Mouse (Mus musculus): ENCODE data around the gene Supt5. TPM values are rescaled to one million over a fixed set of nuclear protein-coding genes. Genes with fewer than 3 reads are reported as not detected.

Gene Supt5
- total and polyA plus RNA-seq, 3 experiments = 66.0 to 448 (median 156) TPM

DNA sequence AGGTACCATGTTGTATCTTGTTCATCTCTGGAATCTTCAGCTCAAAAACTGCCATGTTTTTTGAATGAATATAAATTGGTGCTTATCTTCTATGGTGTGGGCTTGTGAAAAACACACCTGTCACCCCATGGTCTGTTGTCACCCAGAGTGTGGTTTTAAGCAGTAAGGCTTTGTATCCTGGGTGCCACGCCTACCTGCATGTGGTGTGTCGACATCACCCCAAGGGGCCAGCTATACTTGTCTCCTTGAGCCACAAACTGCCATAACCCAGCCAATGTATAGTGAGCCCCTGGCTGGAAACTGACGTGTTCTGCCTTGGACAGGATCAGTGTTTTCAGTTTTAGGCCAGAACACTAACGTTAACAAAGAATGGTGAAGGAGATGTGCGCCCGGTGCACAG lies 45.6 kb upstream of the Supt5 start:
- no peak for DNase-seq (ENCODE audit: low read depth, low spot score)
- no peak overlapping the region for H3K9ac ChIP-seq (ENCODE audit: control insufficient read depth, low read depth, low read length, poor library complexity, severe bottlenecking)
- no peaks in the 10 kb centered on the region; the same call in 1 of the 2 replicates for H3K79me2 ChIP-seq (ENCODE audit: control insufficient read depth, insufficient read depth, low read length, poor library complexity)
- H3K36me3 ChIP-seq (ENCODE audit: control insufficient read depth in 1 of 2, insufficient read depth in 2 of 2, low read length in 2 of 2) = peaks cover 0 to 16% of the 10 kb centered on the region in 2 experiments; a peak in 2 of 4 replicates
- H3K27me3 ChIP-seq (ENCODE audit: control insufficient read depth in 1 of 2, insufficient read depth in 2 of 2, low read length in 2 of 2) = no peaks in the 10 kb centered on the region
- peaks cover 6 to 23% of the 10 kb centered on the region in 2 experiments for H3K4me1 ChIP-seq (ENCODE audit: control insufficient read depth in 1 of 2, insufficient read depth in 2 of 2, low read length in 2 of 2)
- no peak overlapping the region for H3K4me3 ChIP-seq (ENCODE audit: control insufficient read depth in 1 of 2, insufficient read depth in 1 of 2, low read depth in 2 of 2, low read length in 2 of 2)
- TF ChIP-seq JUND (IDR thresholded peaks at IDR 0.05; ENCODE audit: low read depth, low read length) = no peak
- no peak for TF ChIP-seq ETS1 (IDR thresholded peaks at IDR 0.05; ENCODE audit: low read depth, low read length)
- no peak for TF ChIP-seq CTCF (IDR thresholded peaks at IDR 0.05 in 2 of 3, conservative IDR thresholded peaks at IDR 0.05 in 1 of 3; ENCODE audit: control insufficient read depth in 1 of 3, insufficient read depth in 1 of 3, low read depth in 2 of 3, low read length in 3 of 3, poor library complexity in 1 of 3, severe bottlenecking in 1 of 3)
- no peak for TF ChIP-seq TAL1 (IDR thresholded peaks at IDR 0.05; ENCODE audit: low read length)
- no peak for TF ChIP-seq RCOR1 (IDR thresholded peaks at IDR 0.05; ENCODE audit: low read depth, low read length)
- H3K9me3 ChIP-seq (replicated peaks; ENCODE audit: insufficient read depth, low read length) = no peaks in the 10 kb centered on the region
- no peak overlapping the region for H3K27ac ChIP-seq (ENCODE audit: control insufficient read depth, low read depth, low read length)

DNA sequence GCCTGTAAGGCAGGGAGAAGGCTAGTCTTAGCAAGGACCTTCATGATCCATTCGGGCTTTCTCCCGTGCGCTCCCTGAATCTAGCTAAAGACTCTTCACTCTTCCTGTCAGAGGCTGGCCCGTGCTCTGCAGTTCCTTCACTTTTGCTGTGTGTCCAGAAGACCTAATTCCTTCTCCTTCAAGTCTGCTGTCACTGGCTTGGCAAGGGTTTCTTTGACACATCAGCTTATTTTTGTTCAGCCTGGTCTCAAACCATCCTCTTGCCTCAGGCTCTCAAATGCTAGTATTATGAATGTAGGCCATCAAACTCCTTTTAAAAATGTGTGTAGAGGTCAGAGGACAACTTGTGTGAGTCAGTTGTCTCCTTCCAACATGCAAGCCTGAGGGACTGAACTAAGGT lies 45.1 kb upstream of the Supt5 start:
- DNase-seq (ENCODE audit: low read depth, low spot score) = no peak
- Histone ChIP-seq H3K27me3 (ENCODE audit: control insufficient read depth in 1 of 2, insufficient read depth in 2 of 2, low read length in 2 of 2) (no peaks in the 10 kb centered on the region), H3K9ac (ENCODE audit: control insufficient read depth, low read depth, low read length, poor library complexity, severe bottlenecking) (no peak overlapping the region), H3K4me3 (ENCODE audit: control insufficient read depth in 1 of 2, insufficient read depth in 1 of 2, low read depth in 2 of 2, low read length in 2 of 2) (no peak overlapping the region), H3K27ac (ENCODE audit: control insufficient read depth, low read depth, low read length) (peak overlapping the region; percentile 95), H3K9me3 (replicated peaks; ENCODE audit: insufficient read depth, low read length) (no peaks in the 10 kb centered on the region), H3K4me1 (ENCODE audit: control insufficient read depth in 1 of 2, insufficient read depth in 2 of 2, low read length in 2 of 2) (peaks cover 6 to 23% of the 10 kb centered on the region in 2 experiments), H3K79me2 (ENCODE audit: control insufficient read depth, insufficient read depth, low read length, poor library complexity) (peaks cover 2% of the 10 kb centered on the region; the same call in 1 of the 2 replicates), H3K36me3 (ENCODE audit: control insufficient read depth in 1 of 2, insufficient read depth in 2 of 2, low read length in 2 of 2) (peaks cover 0 to 16% of the 10 kb centered on the region in 2 experiments; a peak in 2 of 4 replicates)
- TF ChIP-seq SMC3 (IDR thresholded peaks at IDR 0.05; ENCODE audit: low read depth, low read length) = no peak
- TF ChIP-seq ZMIZ1 (IDR thresholded peaks at IDR 0.05; ENCODE audit: low read depth, low read length) = 0 out of 2 replicates have a peak, but pooled peaks have one; percentile 9

DNA sequence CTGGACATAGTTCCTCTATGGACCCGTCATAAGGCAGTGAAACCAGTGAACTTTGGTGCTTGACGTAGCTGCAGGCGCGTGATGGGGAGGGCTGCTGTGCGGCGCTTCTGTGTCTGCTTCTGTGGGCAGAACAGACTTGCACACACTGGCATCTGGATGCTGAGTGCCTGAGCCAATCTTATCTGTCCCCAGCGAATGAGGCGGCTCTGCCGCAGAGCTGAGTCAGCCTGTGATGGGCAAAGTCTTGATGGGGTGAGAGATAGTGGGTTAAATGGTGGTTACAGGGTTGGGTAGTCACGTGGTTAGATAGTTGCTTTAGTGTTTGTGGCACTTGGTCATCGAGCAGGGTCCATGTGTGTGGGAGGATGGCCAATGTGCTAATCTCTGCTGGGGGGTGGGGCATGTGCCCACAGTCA lies 44.4 kb upstream of the Supt5 start:
- Histone ChIP-seq H3K79me2 (ENCODE audit: control insufficient read depth, insufficient read depth, low read length, poor library complexity) (peaks cover 3% of the 10 kb centered on the region), H3K36me3 (ENCODE audit: control insufficient read depth in 1 of 2, insufficient read depth in 2 of 2, low read length in 2 of 2) (peaks cover 0 to 16% of the 10 kb centered on the region in 2 experiments; a peak in 2 of 4 replicates), H3K27me3 (ENCODE audit: control insufficient read depth in 1 of 2, insufficient read depth in 2 of 2, low read length in 2 of 2) (no peaks in the 10 kb centered on the region), H3K9ac (ENCODE audit: control insufficient read depth, low read depth, low read length, poor library complexity, severe bottlenecking) (peak overlapping the region; percentile 74), H3K27ac (ENCODE audit: control insufficient read depth, low read depth, low read length) (peak overlapping the region; percentile 95), H3K9me3 (replicated peaks; ENCODE audit: insufficient read depth, low read length) (no peaks in the 10 kb centered on the region), H3K4me1 (ENCODE audit: control insufficient read depth in 1 of 2, insufficient read depth in 2 of 2, low read length in 2 of 2) (peaks cover 6 to 27% of the 10 kb centered on the region in 2 experiments), H3K4me3 (ENCODE audit: control insufficient read depth in 1 of 2, insufficient read depth in 1 of 2, low read depth in 2 of 2, low read length in 2 of 2) (peak overlapping the region; percentile 57 to 85; a peak in 2 of 4 replicates)
- DNase-seq (ENCODE audit: low read depth, low spot score) = peak; percentile 82
- TF ChIP-seq MAFK (IDR thresholded peaks at IDR 0.05; ENCODE audit: borderline replicate concordance, low read depth, low read length) (peak; percentile 74; the same call in 1 of the 2 replicates), ZC3H11A (IDR thresholded peaks at IDR 0.05; ENCODE audit: low read depth, low read length) (no peak), MYC (IDR thresholded peaks at IDR 0.05; ENCODE audit: low read depth, low read length) (no peak), RAD21 (IDR thresholded peaks at IDR 0.05; ENCODE audit: low read depth, low read length) (no peak), TCF12 (IDR thresholded peaks at IDR 0.05; ENCODE audit: low read depth, low read length) (peak; percentile 68), HCFC1 (IDR thresholded peaks at IDR 0.05; ENCODE audit: low read depth, low read length) (no peak; the same call in 1 of the 2 replicates), SMC3 (IDR thresholded peaks at IDR 0.05; ENCODE audit: low read depth, low read length) (peak; percentile 15; the same call in 1 of the 2 replicates), MYB (IDR thresholded peaks at IDR 0.05; ENCODE audit: low read depth, low read length) (no peak), USF2 (IDR thresholded peaks at IDR 0.05; ENCODE audit: borderline replicate concordance in 1 of 2, insufficient read depth in 1 of 2, low read depth in 1 of 2, low read length in 2 of 2) (peak in 1 of 2 experiments; percentile 53; a peak in 1 of 4 replicates), MXI1 (IDR thresholded peaks at IDR 0.05; ENCODE audit: low read depth, low read length) (peak; percentile 67; the same call in 1 of the 2 replicates), RCOR1 (IDR thresholded peaks at IDR 0.05; ENCODE audit: low read depth, low read length) (peak; percentile 76), ETS1 (IDR thresholded peaks at IDR 0.05; ENCODE audit: low read depth, low read length) (peak; percentile 90), TBP (IDR thresholded peaks at IDR 0.05; ENCODE audit: low read depth, low read length) (no peak), NELFE (IDR thresholded peaks at IDR 0.05; ENCODE audit: low read depth, low read length) (no peak), POLR2AphosphoS2 (IDR thresholded peaks at IDR 0.05; ENCODE audit: low read length) (0 out of 2 replicates have a peak, but pooled peaks have one; percentile 13), BHLHE40 (IDR thresholded peaks at IDR 0.05; ENCODE audit: borderline replicate concordance, low read depth, low read length) (peak; percentile 86; the same call in 1 of the 2 replicates), E2F4 (IDR thresholded peaks at IDR 0.05; ENCODE audit: borderline replicate concordance, low read depth, low read length) (no peak), MAZ (IDR thresholded peaks at IDR 0.05; ENCODE audit: low read depth, low read length) (no peak), MAX (IDR thresholded peaks at IDR 0.05; ENCODE audit: low read length) (peak; percentile 90), MEF2A (IDR thresholded peaks at IDR 0.05; ENCODE audit: extremely low read depth, insufficient replicate concordance, low read depth, low read length, poor library complexity, severe bottlenecking) (peak; percentile 29; the same call in 1 of the 2 replicates)

Data from MEL (cell line).